Mouse (Mus musculus) ES-Bruce4 (cell line): ENCODE measurements around the gene Egln1. TPM values are rescaled to one million over a fixed set of nuclear protein-coding genes. Genes with fewer than 3 reads are reported as not detected.

Experiments used
- H3K27ac ChIP-seq: 2 replicates; pipeline ENCODE4 v1.5.1; 2012; ENCODE audit warnings: low read length, inconsistent platforms; ENCODE audit not compliant: insufficient read depth
- H3K27me3 ChIP-seq: 2 replicates; pipeline ENCODE4 v1.6.1; 2012; ENCODE audit warnings: mild to moderate bottlenecking, low read length, inconsistent platforms; ENCODE audit not compliant: control insufficient read depth, poor library complexity, insufficient read depth, severe bottlenecking
- H3K36me3 ChIP-seq: 2 replicates; pipeline ENCODE4 v1.6.1; 2012; ENCODE audit warnings: inconsistent platforms, mild to moderate bottlenecking, low read length, moderate library complexity; ENCODE audit not compliant: control insufficient read depth, poor library complexity, insufficient read depth, severe bottlenecking
- H3K4me1 ChIP-seq: one replicate; pipeline ENCODE4 v1.8.1; 2011; ENCODE audit warnings: low read length; ENCODE audit not compliant: control insufficient read depth, insufficient read depth
- H3K4me3 ChIP-seq: 2 replicates; pipeline ENCODE4 v1.5.1; 2011; ENCODE audit warnings: low read depth, mild to moderate bottlenecking, low read length
- H3K9ac ChIP-seq: 2 replicates; pipeline ENCODE4 v1.6.1; 2012; ENCODE audit warnings: low read depth, mild to moderate bottlenecking, inconsistent platforms; ENCODE audit not compliant: poor library complexity, severe bottlenecking
- H3K9me3 ChIP-seq: replicated peaks from 2 replicates; pipeline ENCODE4 v1.6.1; 2012; ENCODE audit warnings: mild to moderate bottlenecking, low read length, inconsistent platforms; ENCODE audit not compliant: control insufficient read depth, poor library complexity, insufficient read depth, severe bottlenecking
- CTCF ChIP-seq: IDR thresholded peaks from one replicate; pipeline ENCODE4 v1.8.1; 2011; ENCODE audit warnings: low read depth, low read length
- EP300 ChIP-seq: IDR thresholded peaks from 2 replicates; pipeline ENCODE4 v1.6.1; 2011; ENCODE audit warnings: low read depth, low read length; ENCODE audit not compliant: insufficient read depth
- POLR2A ChIP-seq: IDR thresholded peaks from one replicate; pipeline ENCODE4 v1.8.1; 2011; ENCODE audit warnings: low read length; ENCODE audit not compliant: insufficient read depth
- polyA plus RNA-seq: library from polyadenylated mRNA; stranded (reverse); fragments of >200 nt; gene quantifications from 2 replicates; pipeline ENCODE4 v1.2.4, GENCODE M21; 2011; ENCODE audit warnings: low read depth; ENCODE audit not compliant: missing spikeins, insufficient read depth, insufficient read length

Egln1 gene
- polyA plus RNA-seq, 1 experiment: 20.3 TPM

- no peaks in the 10 kb centered on the region for H3K36me3 ChIP-seq
- peak overlapping the region; percentile 97 for H3K4me3 ChIP-seq
- H3K27me3 ChIP-seq: no peaks in the 10 kb centered on the region
- TF ChIP-seq EP300: no peak
- TF ChIP-seq POLR2A: no peak
- no peak for TF ChIP-seq CTCF
- peaks cover 3% of the 10 kb centered on the region for H3K4me1 ChIP-seq
- H3K27ac ChIP-seq: no peak overlapping the region; the same call in 1 of the 2 replicates
- H3K9me3 ChIP-seq: no peaks in the 10 kb centered on the region
- H3K9ac ChIP-seq: peak overlapping the region; percentile 99
Measured at GRCm38 (mm10) chr8:124950069-124950456, 939 bp upstream of the Egln1 start.

GRCm38 (mm10) chr8:124948733-124949111 is 402 bp downstream of the Egln1 start:
- H3K4me3 ChIP-seq: peak overlapping the region; percentile 92
- H3K27ac ChIP-seq: no peak overlapping the region
- H3K4me1 ChIP-seq: peaks cover 3% of the 10 kb centered on the region
- no peak for TF ChIP-seq EP300
- TF ChIP-seq CTCF: no peak
- TF ChIP-seq POLR2A: no peak
- H3K27me3 ChIP-seq: no peaks in the 10 kb centered on the region
- H3K36me3 ChIP-seq: no peaks in the 10 kb centered on the region
- H3K9ac ChIP-seq: peak overlapping the region; percentile 99
- H3K9me3 ChIP-seq: no peaks in the 10 kb centered on the region

- no peaks in the 10 kb centered on the region for H3K36me3 ChIP-seq
- H3K9ac ChIP-seq: peak overlapping the region; percentile 99
- H3K9me3 ChIP-seq: no peaks in the 10 kb centered on the region
- H3K27ac ChIP-seq: no peak overlapping the region
- TF ChIP-seq CTCF (no peak), EP300 (no peak), POLR2A (no peak)
- peaks cover 1% of the 10 kb centered on the region for H3K4me1 ChIP-seq
- peak overlapping the region; percentile 92 for H3K4me3 ChIP-seq
- no peaks in the 10 kb centered on the region for H3K27me3 ChIP-seq
Measured at GRCm38 (mm10) chr8:124947865-124948732, 1.0 kb downstream of the Egln1 start.

- no peak overlapping the region for H3K4me3 ChIP-seq
Measured at GRCm38 (mm10) chr8:124944406-124944805, 4.7 kb downstream of the Egln1 start.

GRCm38 (mm10) chr8:124943801-124944200 is 5.3 kb downstream of the Egln1 start:
- Histone ChIP-seq H3K4me3 (no peak overlapping the region), H3K9ac (no peak overlapping the region), H3K36me3 (no peaks in the 10 kb centered on the region), H3K27me3 (no peaks in the 10 kb centered on the region), H3K4me1 (no peaks in the 10 kb centered on the region), H3K9me3 (no peaks in the 10 kb centered on the region), H3K27ac (no peak overlapping the region)
- TF ChIP-seq EP300 (no peak), CTCF (no peak), POLR2A (no peak)

More at GRCm38 (mm10) chr8:124944406-124944805, 4.7 kb downstream of the Egln1 start:
- Histone ChIP-seq H3K27me3 (no peaks in the 10 kb centered on the region), H3K36me3 (no peaks in the 10 kb centered on the region), H3K4me1 (no peaks in the 10 kb centered on the region), H3K9ac (no peak overlapping the region), H3K27ac (no peak overlapping the region), H3K9me3 (no peaks in the 10 kb centered on the region)
- no peak for TF ChIP-seq EP300
- no peak for TF ChIP-seq POLR2A
- no peak for TF ChIP-seq CTCF

GRCm38 (mm10) chr8:124937293-124937692 is 11.8 kb downstream of the Egln1 start:
- H3K9ac ChIP-seq: no peak overlapping the region
- no peak overlapping the region for H3K4me3 ChIP-seq
- H3K4me1 ChIP-seq: no peaks in the 10 kb centered on the region
- no peaks in the 10 kb centered on the region for H3K27me3 ChIP-seq
- TF ChIP-seq POLR2A: no peak
- TF ChIP-seq CTCF: no peak
- TF ChIP-seq EP300: no peak
- H3K9me3 ChIP-seq: no peaks in the 10 kb centered on the region
- H3K36me3 ChIP-seq: no peaks in the 10 kb centered on the region
- no peak overlapping the region for H3K27ac ChIP-seq
